8 mouse cellular contexts compared by ENCODE assay signal in the genomic region with DNA sequence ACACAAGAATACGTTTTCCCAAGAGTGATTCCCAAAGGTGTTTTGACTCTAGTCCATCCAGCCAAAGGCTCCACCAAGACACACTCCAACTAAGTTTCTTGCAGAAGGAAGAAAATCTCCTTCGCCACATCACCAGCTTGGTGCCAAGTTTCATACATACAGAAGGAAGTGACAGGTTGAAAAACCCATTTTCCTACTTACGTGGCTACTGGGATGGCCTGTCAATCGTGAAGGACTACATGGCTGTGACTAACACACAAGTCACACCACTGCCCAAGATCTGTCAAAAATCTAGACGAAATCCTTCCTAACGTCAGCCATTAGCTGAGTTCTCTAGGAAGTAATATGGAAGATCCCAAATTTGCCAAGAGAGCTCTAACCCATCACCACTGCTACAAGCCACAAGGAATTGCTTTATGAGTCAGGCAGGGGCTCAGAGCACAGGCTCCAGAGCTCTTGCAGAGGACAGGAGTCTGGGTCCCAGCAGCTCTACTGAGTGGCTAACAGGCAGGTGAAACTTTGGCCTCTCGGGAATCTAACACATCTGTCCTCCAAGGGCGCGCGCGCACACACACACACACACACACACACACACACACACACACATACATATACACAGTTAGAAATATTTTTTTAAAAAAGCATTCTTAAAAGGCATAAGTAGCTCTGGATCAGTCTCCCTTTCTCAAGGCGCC. TPM values are rescaled to one million over a fixed set of nuclear protein-coding genes. Genes with fewer than 3 reads are reported as not detected.
DNase-seq lines count a peak whose midpoint lies in the region; ATAC-seq and TF ChIP-seq lines count a peak whose summit lies in the region.

No protein-coding gene starts in this region.

- no peaks in the 10 kb centered on the region for H3K9me3 ChIP-seq in midbrain, embryonic 15.5 days

- peak overlapping the region; percentile 93 for H3K4me2 ChIP-seq in midbrain, embryonic 15.5 days

- H3K4me1 ChIP-seq in kidney, adult 2 months (ENCODE audit: control insufficient read depth, insufficient read depth, low read length) = peaks cover 35% of the 10 kb centered on the region
- H3K4me1 ChIP-seq in brown adipose tissue, adult 24 weeks (ENCODE audit: control insufficient read depth, insufficient read depth, insufficient read length, low read length) = peaks cover 4% of the 10 kb centered on the region; the same call in 1 of the 2 replicates
- peaks cover 21% of the 10 kb centered on the region for H3K4me1 ChIP-seq in midbrain, embryonic 15.5 days

- no peak for ATAC-seq in midbrain, embryonic 15.5 days (replicated peaks)

- H3K27me3 ChIP-seq in kidney, adult 2 months (replicated peaks; ENCODE audit: control insufficient read depth, insufficient read depth, low read length) = no peaks in the 10 kb centered on the region
- H3K27me3 ChIP-seq in midbrain, embryonic 15.5 days (replicated peaks) = no peaks in the 10 kb centered on the region

- peak; percentile 56 for DNase-seq in kidney, adult 2 months
- no peak for DNase-seq in kidney, postnatal 4 days
- peak; percentile 12 for DNase-seq in induced T-regulatory cell, adult 2 months (ENCODE audit: low read depth)
- DNase-seq in retina, embryonic 14.5 days (ENCODE audit: low spot score) = no peak
- no peak for DNase-seq in ovary, postnatal 14 days (ENCODE audit: low spot score)
- no peak for DNase-seq in testis, postnatal 10 days (ENCODE audit: low spot score)

- 49% methylated on average over 12 of the region's 12 CpGs for WGBS in kidney, adult 2 months
- 79% methylated on average over 12 of the region's 12 CpGs for WGBS in midbrain, embryonic 15.5 days

- peak overlapping the region; percentile 33; the same call in 1 of the 2 replicates for H3K27ac ChIP-seq in kidney, adult 2 months (ENCODE audit: insufficient read depth, low read depth, low read length)
- H3K27ac ChIP-seq in brown adipose tissue, adult 24 weeks (replicated peaks; ENCODE audit: low read depth, low read length) = peak overlapping the region; percentile 26; the same call in 1 of the 2 replicates
- H3K27ac ChIP-seq in midbrain, embryonic 15.5 days = no peak overlapping the region

- H3K9ac ChIP-seq in midbrain, embryonic 15.5 days = peak overlapping the region; percentile 64

- TF ChIP-seq POLR2A in kidney, adult 2 months (IDR thresholded peaks at IDR 0.05; ENCODE audit: low read depth, low read length) = no peak

- no peak for TF ChIP-seq CTCF in kidney, adult 2 months (conservative IDR thresholded peaks at IDR 0.05; ENCODE audit: insufficient read depth, insufficient read length, low read depth, low read length)

- peak overlapping the region; percentile 63 for H3K4me3 ChIP-seq in kidney, adult 2 months (ENCODE audit: insufficient read depth, low read depth, low read length)
- peak overlapping the region; percentile 76 for H3K4me3 ChIP-seq in brown adipose tissue, adult 24 weeks (ENCODE audit: insufficient read depth, low read depth, low read length)
- peak overlapping the region; percentile 70 for H3K4me3 ChIP-seq in midbrain, embryonic 15.5 days

- no peaks in the 10 kb centered on the region for H3K36me3 ChIP-seq in kidney, adult 2 months (ENCODE audit: control insufficient read depth, insufficient read depth, low read length)
- no peaks in the 10 kb centered on the region for H3K36me3 ChIP-seq in midbrain, embryonic 15.5 days (replicated peaks)

RNA-seq across cellular contexts. Expression of gene Snx8, which starts 1.1 kb away (rescaled TPM):
- polyA plus RNA-seq in kidney, adult 2 months (2012; rRNA removed) = 77.5 and 79.7 TPM in 2 replicates
- polyA plus RNA-seq in brown adipose tissue, adult 24 weeks (2012; ENCODE audit: insufficient read depth, insufficient read length, missing spikeins) = 5.5 and 8.9 TPM in 2 replicates
- 40.5 and 41.4 TPM in 2 replicates for polyA plus RNA-seq in midbrain, embryonic 15.5 days (2015; fragmentation: Nextera tagmentation; extraction: Ambion mirVana)

RNA-seq across cellular contexts. Expression of gene Eif3b, which starts 31.2 kb away (rescaled TPM):
- 73.5 and 76.0 TPM in 2 replicates for polyA plus RNA-seq in kidney, adult 2 months (2012; rRNA removed)
- 75.9 and 78.3 TPM in 2 replicates for polyA plus RNA-seq in brown adipose tissue, adult 24 weeks (2012; ENCODE audit: insufficient read depth, insufficient read length, missing spikeins)
- polyA plus RNA-seq in midbrain, embryonic 15.5 days (2015; fragmentation: Nextera tagmentation; extraction: Ambion mirVana) = 78.4 and 91.4 TPM in 2 replicates

RNA-seq across cellular contexts. Expression of gene Mrm2, which starts 56.3 kb away (rescaled TPM):
- polyA plus RNA-seq in kidney, adult 2 months (2012; rRNA removed) = 12.7 and 15.1 TPM in 2 replicates
- polyA plus RNA-seq in brown adipose tissue, adult 24 weeks (2012; ENCODE audit: insufficient read depth, insufficient read length, missing spikeins) = 12.9 and 15.8 TPM in 2 replicates
- 21.8 and 21.9 TPM in 2 replicates for polyA plus RNA-seq in midbrain, embryonic 15.5 days (2015; fragmentation: Nextera tagmentation; extraction: Ambion mirVana)

RNA-seq across cellular contexts. Expression of gene Gm4869, which starts 57.5 kb away (rescaled TPM):
- polyA plus RNA-seq in kidney, adult 2 months (2012; rRNA removed) = 0.03 TPM in 1 of 2 replicates, not detected in the other
- not detected in 2 replicates for polyA plus RNA-seq in brown adipose tissue, adult 24 weeks (2012; ENCODE audit: insufficient read depth, insufficient read length, missing spikeins)
- polyA plus RNA-seq in midbrain, embryonic 15.5 days (2015; fragmentation: Nextera tagmentation; extraction: Ambion mirVana) = not detected in 2 replicates

Comparison
In these comparisons a context has a peak if more than half of its experiments do, and no peak if none do; other contexts are left out.
1. DNase-seq: peak in kidney, adult 2 months (single experiment) and induced T-regulatory cell, adult 2 months (single experiment); none in kidney, postnatal 4 days (0 of 2), retina, embryonic 14.5 days (single experiment), ovary, postnatal 14 days (single experiment) and testis, postnatal 10 days (single experiment).
2. Peak in every context shown above with its lines, with median percentiles within 50 percentile points of each other: H3K4me3 ChIP-seq.